Mouse (Mus musculus): ENCODE results near the gene Galm. TPM values are rescaled to one million over a fixed set of nuclear protein-coding genes. Genes with fewer than 3 reads are reported as not detected.
A peak's percentile ranks its signal among the peaks of the same experiment; 100 is the strongest.

The Galm gene
- 2.2 and 2.4 TPM in 2 replicates for polyA plus RNA-seq (2014; fragmentation: Nextera tagmentation; extraction: Ambion mirVana)

DNA sequence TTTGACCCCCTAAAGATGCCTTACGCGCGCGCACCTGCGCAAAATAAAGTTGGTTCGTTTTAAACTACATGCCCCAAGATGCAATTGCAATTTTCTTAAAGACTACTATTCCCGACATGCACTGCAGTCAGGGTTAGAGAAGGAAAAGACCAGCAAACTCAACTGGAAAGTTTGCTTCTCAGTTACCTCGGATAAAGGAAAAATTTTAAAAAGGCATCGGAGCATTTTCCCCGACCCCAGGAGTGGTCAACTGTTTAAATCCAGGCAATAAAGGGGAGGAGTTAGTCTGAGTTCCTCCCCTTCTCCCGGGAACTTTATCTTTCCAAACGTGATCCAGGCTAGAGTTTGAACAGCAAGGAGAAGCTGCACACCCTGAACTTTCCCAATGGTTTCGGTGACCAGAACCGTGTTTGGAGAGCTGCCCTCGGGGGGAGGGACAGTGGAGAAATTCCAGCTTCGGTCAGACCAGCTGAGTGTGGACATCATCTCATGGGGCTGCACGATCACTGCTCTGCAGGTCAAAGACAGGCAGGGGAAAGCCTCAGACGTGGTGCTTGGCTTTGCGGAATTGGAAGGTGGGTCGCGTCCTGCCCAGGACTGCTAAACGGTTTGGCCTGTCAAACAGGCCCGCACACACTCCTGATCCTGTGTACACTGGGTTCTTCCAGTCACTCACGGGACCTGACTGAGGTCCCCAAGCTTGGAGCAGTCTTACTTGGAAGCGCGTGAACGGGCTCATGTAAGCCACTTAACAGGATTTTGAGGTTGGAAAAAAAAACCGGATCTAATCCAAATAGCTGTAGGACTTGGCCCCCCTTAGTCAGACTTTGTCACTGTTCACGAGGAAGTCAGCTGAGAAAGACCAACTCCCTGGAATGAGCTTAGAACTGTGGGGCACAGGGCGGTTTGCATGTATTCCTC lies at the start of gene Galm:
Gene Galm, plus strand, starts transcription at position 141 of the 921 bp plus-strand sequence.
- ATAC-seq (ENCODE audit: low FRiP score) (peak; percentile 72; the same call in 1 of the 2 replicates), DNase-seq (ENCODE audit: low spot score) (peak; percentile 74)
- Histone ChIP-seq H3K27ac (no peak within 1 kb of the TSS), H3K27me3 (ENCODE audit: control insufficient read depth, insufficient read depth, low read length) (no peaks in the 10 kb centered on the region), H3K4me3 (replicated peaks; ENCODE audit: low read length) (peak within 1 kb of the TSS; percentile 38), H3K4me2 (replicated peaks) (peak within 1 kb of the TSS; percentile 77), H3K9me3 (ENCODE audit: control insufficient read depth, low read length) (no peaks in the 10 kb centered on the region), H3K4me1 (replicated peaks; ENCODE audit: control insufficient read depth, insufficient read depth, low read length) (0 out of 2 replicates have a peak, but pooled peaks cover 6% of the 10 kb centered on the region), H3K36me3 (replicated peaks; ENCODE audit: control insufficient read depth, insufficient read depth) (no peaks in the 10 kb centered on the region), H3K9ac (peak within 1 kb of the TSS; percentile 43)
- 7% methylated on average over 30 of the region's 30 CpGs for WGBS

- Histone ChIP-seq H3K36me3 (replicated peaks; ENCODE audit: control insufficient read depth, insufficient read depth) (no peaks in the 10 kb centered on the region), H3K4me3 (replicated peaks; ENCODE audit: low read length) (no peak overlapping the region), H3K4me1 (replicated peaks; ENCODE audit: control insufficient read depth, insufficient read depth, low read length) (no peaks in the 10 kb centered on the region), H3K27ac (no peak overlapping the region), H3K9ac (no peak overlapping the region), H3K4me2 (replicated peaks) (no peak overlapping the region), H3K9me3 (ENCODE audit: control insufficient read depth, low read length) (no peaks in the 10 kb centered on the region), H3K27me3 (ENCODE audit: control insufficient read depth, insufficient read depth, low read length) (no peaks in the 10 kb centered on the region)
- DNase-seq (ENCODE audit: low spot score) (no peak), ATAC-seq (ENCODE audit: low FRiP score) (no peak)
- whole genome bisulfite sequencing: 95% methylated on average over 4 of the region's 4 CpGs
Measured at GRCm38 (mm10) chr17:80078726-80079125, 48.5 kb upstream of the Galm start.

DNA sequence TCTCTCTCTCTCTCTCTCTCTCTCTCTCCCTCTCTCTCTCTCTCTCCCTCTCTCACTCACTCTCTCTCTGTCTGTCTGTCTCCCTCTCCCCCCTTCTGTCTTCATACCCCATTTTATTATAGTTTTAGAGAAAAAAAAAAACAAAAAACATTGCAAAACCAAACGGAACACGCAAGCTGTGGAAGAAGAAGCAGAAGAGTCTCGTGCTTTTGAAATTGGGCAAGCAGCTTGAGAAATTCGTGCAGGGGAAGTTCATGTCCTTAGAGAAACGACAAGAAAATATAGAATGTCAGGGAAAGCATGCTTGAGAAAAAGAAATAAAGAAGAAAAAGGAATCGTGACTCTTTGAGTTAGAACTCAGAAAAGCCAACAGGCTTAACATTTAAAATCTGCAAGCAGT lies 44.0 kb upstream of the Galm start:
- H3K27ac ChIP-seq: no peak overlapping the region
- no peak overlapping the region for H3K9ac ChIP-seq
- no peaks in the 10 kb centered on the region for H3K4me1 ChIP-seq (replicated peaks; ENCODE audit: control insufficient read depth, insufficient read depth, low read length)
- no peaks in the 10 kb centered on the region for H3K27me3 ChIP-seq (ENCODE audit: control insufficient read depth, insufficient read depth, low read length)
- no peaks in the 10 kb centered on the region for H3K9me3 ChIP-seq (ENCODE audit: control insufficient read depth, low read length)
- DNase-seq (ENCODE audit: low spot score) (no peak), ATAC-seq (ENCODE audit: low FRiP score) (no peak)
- no peak overlapping the region for H3K4me3 ChIP-seq (replicated peaks; ENCODE audit: low read length)
- 76% methylated on average over 6 of the region's 6 CpGs for WGBS
- no peak overlapping the region for H3K4me2 ChIP-seq (replicated peaks)
- H3K36me3 ChIP-seq (replicated peaks; ENCODE audit: control insufficient read depth, insufficient read depth): no peaks in the 10 kb centered on the region

- Histone ChIP-seq H3K4me2 (replicated peaks) (no peak overlapping the region), H3K27ac (no peak overlapping the region), H3K27me3 (ENCODE audit: control insufficient read depth, insufficient read depth, low read length) (no peaks in the 10 kb centered on the region), H3K36me3 (replicated peaks; ENCODE audit: control insufficient read depth, insufficient read depth) (no peaks in the 10 kb centered on the region), H3K4me1 (replicated peaks; ENCODE audit: control insufficient read depth, insufficient read depth, low read length) (no peaks in the 10 kb centered on the region), H3K4me3 (replicated peaks; ENCODE audit: low read length) (no peak overlapping the region), H3K9me3 (ENCODE audit: control insufficient read depth, low read length) (no peaks in the 10 kb centered on the region), H3K9ac (no peak overlapping the region)
- DNase-seq (ENCODE audit: low spot score) (no peak), ATAC-seq (ENCODE audit: low FRiP score) (no peak)
- 77% methylated on average over 9 of the region's 9 CpGs for WGBS
Measured at GRCm38 (mm10) chr17:80084424-80084823, 42.8 kb upstream of the Galm start.

DNA sequence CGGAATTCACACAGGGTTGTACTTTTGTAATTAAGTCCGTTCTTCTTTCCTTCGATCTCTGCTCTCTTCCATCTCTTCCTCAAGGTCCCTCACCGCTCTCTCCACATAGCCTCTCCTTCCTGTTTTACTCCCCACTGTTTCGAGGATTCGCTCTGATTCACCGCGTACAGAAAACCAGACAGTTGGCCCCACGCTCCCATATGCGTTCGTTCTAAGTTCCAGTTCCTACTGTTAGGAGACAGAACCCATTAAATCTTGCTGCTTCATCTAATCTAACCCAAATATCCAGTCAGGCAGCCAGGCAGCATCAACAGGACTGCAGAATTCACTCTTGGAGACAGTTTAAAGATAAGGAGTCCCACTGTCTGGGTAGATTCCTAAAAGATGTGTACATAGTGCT lies 40.7 kb upstream of the Galm start:
- ATAC-seq (ENCODE audit: low FRiP score) (no peak), DNase-seq (ENCODE audit: low spot score) (no peak)
- H3K4me1 ChIP-seq (replicated peaks; ENCODE audit: control insufficient read depth, insufficient read depth, low read length): no peaks in the 10 kb centered on the region
- no peak overlapping the region for H3K4me2 ChIP-seq (replicated peaks)
- no peaks in the 10 kb centered on the region for H3K9me3 ChIP-seq (ENCODE audit: control insufficient read depth, low read length)
- no peaks in the 10 kb centered on the region for H3K27me3 ChIP-seq (ENCODE audit: control insufficient read depth, insufficient read depth, low read length)
- no peak overlapping the region for H3K9ac ChIP-seq
- 92% methylated on average over 11 of the region's 11 CpGs for WGBS
- H3K36me3 ChIP-seq (replicated peaks; ENCODE audit: control insufficient read depth, insufficient read depth): no peaks in the 10 kb centered on the region
- H3K4me3 ChIP-seq (replicated peaks; ENCODE audit: low read length): no peak overlapping the region
- no peak overlapping the region for H3K27ac ChIP-seq

GRCm38 (mm10) chr17:80088168-80088567 lies 39.1 kb upstream of the Galm start:
- no peak overlapping the region for H3K9ac ChIP-seq
- no peak overlapping the region for H3K4me3 ChIP-seq (replicated peaks; ENCODE audit: low read length)
- no peaks in the 10 kb centered on the region for H3K4me1 ChIP-seq (replicated peaks; ENCODE audit: control insufficient read depth, insufficient read depth, low read length)
- WGBS: 95% methylated on average over 3 of the region's 3 CpGs
- no peaks in the 10 kb centered on the region for H3K27me3 ChIP-seq (ENCODE audit: control insufficient read depth, insufficient read depth, low read length)
- DNase-seq (ENCODE audit: low spot score) (no peak), ATAC-seq (ENCODE audit: low FRiP score) (no peak)
- no peak overlapping the region for H3K27ac ChIP-seq
- no peak overlapping the region for H3K4me2 ChIP-seq (replicated peaks)
- H3K36me3 ChIP-seq (replicated peaks; ENCODE audit: control insufficient read depth, insufficient read depth): no peaks in the 10 kb centered on the region
- H3K9me3 ChIP-seq (ENCODE audit: control insufficient read depth, low read length): no peaks in the 10 kb centered on the region

- Histone ChIP-seq H3K27ac (no peak overlapping the region), H3K4me1 (replicated peaks; ENCODE audit: control insufficient read depth, insufficient read depth, low read length) (peaks cover 1% of the 10 kb centered on the region; the same call in 1 of the 2 replicates), H3K27me3 (ENCODE audit: control insufficient read depth, insufficient read depth, low read length) (no peaks in the 10 kb centered on the region)
Measured at GRCm38 (mm10) chr17:80090551-80090950, 36.7 kb upstream of the Galm start.

DNA sequence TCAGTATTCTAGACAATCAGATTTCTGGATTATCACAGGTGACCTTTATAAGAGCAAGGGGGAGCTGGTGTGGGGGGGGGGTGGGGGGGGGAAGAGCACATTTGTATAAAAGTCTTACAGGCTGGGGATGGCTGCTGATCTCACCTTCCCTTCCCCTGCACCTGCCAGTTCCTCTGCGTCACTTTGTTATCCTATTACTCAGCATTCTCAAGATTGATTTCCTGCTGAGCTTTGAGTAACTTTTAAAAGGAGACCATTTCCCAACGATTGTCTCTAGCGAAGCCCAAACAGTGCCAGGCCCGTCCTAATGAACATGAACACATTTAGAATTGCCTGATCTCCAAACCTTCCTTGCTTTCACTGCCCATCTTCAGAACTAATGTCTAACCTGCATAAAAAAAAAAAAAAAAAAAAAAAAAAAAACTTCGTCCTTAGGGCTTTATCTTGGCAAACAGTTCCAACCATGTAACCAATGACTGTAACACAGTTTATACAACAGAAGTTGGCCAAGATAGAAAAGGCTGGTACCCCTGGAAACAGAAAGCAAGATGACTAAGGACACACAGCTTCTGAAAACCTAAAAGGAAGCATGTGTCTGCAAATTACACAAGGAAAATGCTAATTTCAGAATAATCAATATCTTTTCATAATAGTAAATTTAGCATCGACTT lies 35.3 kb upstream of the Galm start:
- Histone ChIP-seq H3K4me3 (replicated peaks; ENCODE audit: low read length) (no peak overlapping the region), H3K9me3 (ENCODE audit: control insufficient read depth, low read length) (no peaks in the 10 kb centered on the region), H3K36me3 (replicated peaks; ENCODE audit: control insufficient read depth, insufficient read depth) (no peaks in the 10 kb centered on the region), H3K4me1 (replicated peaks; ENCODE audit: control insufficient read depth, insufficient read depth, low read length) (peaks cover 10% of the 10 kb centered on the region), H3K27me3 (ENCODE audit: control insufficient read depth, insufficient read depth, low read length) (no peaks in the 10 kb centered on the region), H3K4me2 (replicated peaks) (no peak overlapping the region), H3K9ac (no peak overlapping the region), H3K27ac (no peak overlapping the region)
- ATAC-seq (ENCODE audit: low FRiP score): no peak
- whole genome bisulfite sequencing: 50% methylated on average over 6 of the region's 6 CpGs
- no peak for DNase-seq (ENCODE audit: low spot score)

More at GRCm38 (mm10) chr17:80090551-80090950, 36.7 kb upstream of the Galm start:
- Histone ChIP-seq H3K4me2 (replicated peaks) (no peak overlapping the region), H3K36me3 (replicated peaks; ENCODE audit: control insufficient read depth, insufficient read depth) (no peaks in the 10 kb centered on the region), H3K4me3 (replicated peaks; ENCODE audit: low read length) (no peak overlapping the region), H3K9ac (no peak overlapping the region), H3K9me3 (ENCODE audit: control insufficient read depth, low read length) (no peaks in the 10 kb centered on the region)
- DNase-seq (ENCODE audit: low spot score) (no peak), ATAC-seq (ENCODE audit: low FRiP score) (no peak)
- 81% methylated on average over 4 of the region's 4 CpGs for WGBS

DNA sequence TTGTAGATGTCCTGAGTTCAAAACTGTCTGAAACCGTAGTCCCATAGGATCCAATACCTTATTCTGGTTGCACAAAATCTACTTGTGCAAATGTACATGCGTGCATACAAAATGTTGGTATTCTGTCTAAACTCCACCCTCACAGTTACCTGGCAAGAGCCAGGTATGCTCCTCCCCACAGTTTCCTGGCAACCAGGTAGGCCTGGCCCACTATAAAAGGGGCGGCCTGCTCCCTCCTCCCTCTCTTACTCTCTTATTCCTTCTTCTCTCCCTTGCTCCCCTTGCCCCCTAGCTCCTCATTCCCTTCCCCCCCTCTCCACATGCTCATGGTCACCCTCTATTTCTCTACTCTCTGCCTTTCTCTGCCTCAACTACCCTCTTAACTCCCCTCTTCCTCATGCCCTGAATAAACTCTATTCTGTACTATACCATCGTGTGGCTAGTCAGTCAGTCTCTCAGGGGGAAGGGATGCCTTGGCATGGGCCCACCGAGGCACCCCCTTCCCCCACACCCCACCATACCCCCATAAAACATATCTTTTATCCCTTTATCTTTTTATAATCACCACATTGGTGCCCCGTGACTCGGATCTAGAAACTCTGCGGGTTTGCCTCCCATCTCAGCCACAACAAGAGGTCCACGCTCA lies 31.9 kb upstream of the Galm start:
- no peak for ATAC-seq (ENCODE audit: low FRiP score)
- Histone ChIP-seq H3K9me3 (ENCODE audit: control insufficient read depth, low read length) (no peaks in the 10 kb centered on the region), H3K9ac (no peak overlapping the region; the same call in 1 of the 2 replicates), H3K36me3 (replicated peaks; ENCODE audit: control insufficient read depth, insufficient read depth) (no peaks in the 10 kb centered on the region), H3K27me3 (ENCODE audit: control insufficient read depth, insufficient read depth, low read length) (no peaks in the 10 kb centered on the region), H3K4me1 (replicated peaks; ENCODE audit: control insufficient read depth, insufficient read depth, low read length) (peaks cover 10% of the 10 kb centered on the region), H3K4me3 (replicated peaks; ENCODE audit: low read length) (no peak overlapping the region), H3K4me2 (replicated peaks) (peak overlapping the region; percentile 34), H3K27ac (no peak overlapping the region)
- no peak for DNase-seq (ENCODE audit: low spot score)
- WGBS: 83% methylated on average over 9 of the region's 9 CpGs

Measured in hindbrain, embryonic 14.5 days (tissue).